Mouse (Mus musculus) ovary, postnatal 14 days (tissue): ENCODE measurements around the gene Efcab2.
A peak's percentile ranks its signal among the peaks of the same experiment; 100 is the strongest.

Experiments
- DNase-seq: peaks from one replicate; pipeline ENCODE4 v3.0.0; 2022; ENCODE audit warnings: low spot score

Gene Efcab2

DNA sequence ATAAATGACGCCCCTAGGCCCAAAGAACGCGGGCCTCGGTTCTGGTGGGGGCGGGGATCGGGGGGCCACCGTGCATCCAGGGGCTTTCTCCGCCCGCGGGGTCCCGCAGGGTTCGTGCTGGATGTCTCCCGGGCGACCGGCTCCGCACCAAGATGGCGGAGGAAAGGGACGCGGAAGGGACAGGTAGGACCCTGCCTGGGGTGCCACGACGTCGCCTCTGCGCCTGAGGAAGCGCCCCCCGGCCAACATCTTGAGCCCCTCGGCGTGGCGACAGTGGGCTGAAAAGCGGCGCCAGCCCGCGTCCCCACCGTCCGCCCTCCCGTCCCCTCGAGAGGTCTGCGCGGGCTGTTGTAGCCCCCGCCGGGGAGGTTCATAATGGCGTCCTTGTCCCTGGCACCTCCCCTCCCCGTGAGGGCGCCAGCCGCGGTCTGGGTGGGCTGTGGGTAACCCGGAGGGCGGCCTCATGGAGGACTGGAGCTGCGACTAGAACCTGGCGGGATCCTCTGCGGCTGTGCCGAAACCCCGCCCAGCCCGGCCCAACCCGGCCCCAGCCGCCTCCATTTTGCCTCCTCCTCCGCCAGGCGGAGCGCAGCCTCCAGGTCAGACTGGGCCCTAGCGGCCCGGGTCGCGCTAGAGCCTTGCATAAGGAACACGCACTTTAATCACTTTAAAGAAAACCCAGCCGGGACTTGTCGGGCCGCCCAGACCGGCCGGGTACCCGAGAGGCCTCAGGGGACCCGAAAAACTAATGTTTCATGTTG, at the start of gene Efcab2:
Efcab2 (plus strand) TSS at position 135 of the 761 bp plus-strand sequence.
- peak; percentile 81 for DNase-seq

DNA sequence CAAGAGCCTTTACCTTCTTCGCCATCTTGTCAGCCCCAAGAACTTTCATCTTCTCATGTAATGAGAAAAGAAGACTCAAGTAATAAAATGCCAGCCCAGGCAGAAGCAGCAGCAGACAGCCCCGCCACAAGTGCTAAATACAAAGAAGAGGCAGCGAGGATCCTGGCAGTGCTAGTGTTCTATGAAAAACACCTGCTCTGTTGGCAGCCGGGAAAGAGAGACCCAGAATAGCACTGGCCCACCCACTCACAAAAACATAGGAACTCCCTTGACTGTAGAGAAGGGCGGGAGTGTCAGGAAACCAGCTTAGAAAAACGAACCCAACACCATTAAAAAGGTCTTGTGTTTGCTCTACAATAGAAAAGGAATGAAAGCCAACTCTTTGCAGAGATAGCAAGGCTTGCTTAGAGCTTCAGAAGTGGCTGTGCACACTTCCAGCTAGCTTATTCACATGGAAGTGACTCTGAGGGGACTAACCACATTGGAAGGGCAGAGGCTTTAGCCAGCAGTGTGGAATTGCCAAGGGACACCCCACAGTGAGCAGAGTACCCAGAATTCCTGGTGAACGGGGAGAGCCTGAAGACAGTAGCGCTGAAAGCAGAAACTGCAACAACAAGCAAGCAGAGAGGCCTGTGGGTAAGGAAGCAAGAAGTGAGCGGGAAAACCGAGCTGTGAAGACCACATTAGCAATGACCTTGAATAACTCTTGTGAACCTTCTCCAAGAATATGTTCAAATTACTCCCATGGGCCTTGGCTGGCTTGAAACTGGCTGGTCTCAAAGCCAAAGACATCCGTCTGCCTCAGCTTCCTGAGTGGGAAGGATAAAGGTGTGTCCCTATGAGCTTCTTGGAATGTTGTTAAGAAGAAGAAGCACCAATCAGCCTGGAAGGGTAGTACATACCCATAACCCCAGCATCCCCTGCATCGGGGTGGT, 47.8 kb upstream of the Efcab2 start:
- no peak for DNase-seq

DNA sequence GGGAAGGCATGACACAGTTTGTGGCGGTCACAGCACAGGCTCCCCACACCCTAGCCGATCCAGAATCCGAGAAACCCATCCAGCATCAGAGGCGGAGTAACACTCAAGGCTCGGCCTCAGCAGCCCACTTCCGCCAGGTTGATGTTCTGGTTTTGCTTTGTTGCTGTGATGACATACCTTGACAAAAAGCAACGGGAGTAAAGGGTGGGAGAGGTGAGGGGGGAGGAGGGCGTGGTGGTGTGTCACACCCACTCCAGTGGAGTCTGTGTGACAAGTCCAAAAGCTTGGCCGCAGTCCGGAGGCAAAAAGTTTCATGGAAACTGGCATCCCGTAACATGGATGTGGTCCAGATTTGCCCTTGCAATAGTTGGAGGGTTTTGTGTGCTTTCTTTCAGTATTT, 45.6 kb upstream of the Efcab2 start:
- DNase-seq = no peak

DNA sequence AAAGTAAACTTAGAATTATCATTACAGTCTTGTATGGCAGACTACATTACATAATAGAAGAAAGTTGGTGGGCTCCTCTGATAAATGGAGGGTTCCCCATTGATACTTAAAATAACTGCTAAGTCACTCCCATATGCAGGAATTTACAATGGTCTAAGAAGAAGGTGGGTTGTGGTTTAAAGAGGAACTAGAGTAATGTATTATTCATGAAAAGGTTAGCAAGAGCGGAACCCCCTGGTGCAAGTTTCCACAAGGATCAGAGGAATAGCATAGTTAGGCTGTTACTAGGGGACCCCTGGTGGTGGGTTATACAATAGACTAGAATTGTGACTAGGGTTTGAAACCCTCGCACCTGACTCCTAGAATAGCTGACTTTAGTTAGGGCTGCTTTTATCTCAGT, 45.2 kb upstream of the Efcab2 start:
- no peak for DNase-seq

DNA sequence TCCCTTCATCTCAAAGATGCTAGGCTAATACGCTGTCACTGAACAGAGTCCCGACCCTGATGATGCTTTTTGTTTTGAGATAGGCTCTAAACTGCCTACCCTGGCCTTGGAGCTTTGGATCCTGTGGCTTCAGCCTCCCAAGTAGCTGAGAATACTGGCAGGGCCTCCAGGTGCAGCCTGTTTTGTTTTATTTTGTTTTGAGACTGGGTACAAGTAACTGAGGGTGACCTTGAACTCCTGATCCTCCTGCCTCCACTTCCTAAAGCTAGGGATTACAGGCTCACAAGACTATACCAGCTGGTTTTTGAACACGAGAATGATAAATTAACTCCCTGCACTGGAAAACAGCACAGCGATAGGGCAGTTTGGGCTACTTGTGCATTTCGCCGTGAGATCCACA, 40.7 kb upstream of the Efcab2 start:
- DNase-seq = no peak

DNA sequence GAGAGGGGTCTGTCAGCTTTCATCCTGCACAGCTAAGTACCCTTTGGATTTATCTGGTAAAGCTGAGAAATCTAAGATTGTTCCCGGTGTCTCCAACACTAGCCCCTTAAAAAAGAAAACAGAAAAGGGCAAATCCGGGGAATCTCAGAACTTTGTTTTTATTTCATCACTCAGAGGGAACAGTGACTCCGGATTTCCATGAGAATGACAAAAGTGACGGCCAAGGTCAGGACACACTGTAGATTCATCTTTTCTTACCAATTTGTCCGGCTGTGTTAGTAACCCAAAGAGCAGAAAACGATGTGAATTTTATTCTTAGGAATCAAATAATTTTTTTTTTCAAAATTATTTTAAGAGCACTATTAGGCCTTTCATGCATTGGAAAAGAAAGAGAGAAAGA, 37.8 kb upstream of the Efcab2 start:
- DNase-seq = no peak

DNA sequence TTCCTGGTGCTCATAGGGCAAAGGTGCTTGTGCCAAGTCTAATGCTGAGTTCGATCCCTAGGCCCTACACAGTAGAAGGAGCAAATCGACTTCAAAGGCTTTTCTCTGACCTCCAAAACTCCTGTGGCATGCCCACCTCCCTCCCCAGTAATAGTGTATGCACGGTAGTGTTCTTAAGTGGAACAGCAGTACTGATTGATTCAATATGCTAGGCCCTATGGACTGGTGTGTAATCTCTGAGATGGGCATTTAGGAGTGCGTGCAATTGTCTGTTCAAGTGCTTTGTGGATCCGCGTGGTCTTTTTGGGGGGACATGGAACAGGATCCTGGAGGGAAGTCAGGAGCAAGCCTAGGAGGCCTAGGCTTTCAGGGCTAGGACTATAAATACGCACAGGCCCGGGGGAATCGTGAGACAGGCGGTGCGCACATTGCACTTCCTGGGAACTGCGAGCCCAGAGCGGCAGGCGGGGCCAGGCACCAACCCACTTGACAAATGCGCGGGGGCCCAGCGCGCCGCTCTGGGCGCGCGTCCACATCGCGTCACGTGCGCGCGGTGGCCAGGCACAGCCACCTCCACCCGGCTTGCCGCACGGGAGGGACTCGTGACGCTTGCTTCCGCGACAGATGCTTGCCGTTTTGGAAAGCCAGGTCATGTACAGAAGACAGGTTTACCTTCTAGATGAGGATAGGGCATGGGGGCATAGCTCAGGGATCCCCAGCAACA, 37.2 kb upstream of the Efcab2 start:
- peak; percentile 83 for DNase-seq

DNA sequence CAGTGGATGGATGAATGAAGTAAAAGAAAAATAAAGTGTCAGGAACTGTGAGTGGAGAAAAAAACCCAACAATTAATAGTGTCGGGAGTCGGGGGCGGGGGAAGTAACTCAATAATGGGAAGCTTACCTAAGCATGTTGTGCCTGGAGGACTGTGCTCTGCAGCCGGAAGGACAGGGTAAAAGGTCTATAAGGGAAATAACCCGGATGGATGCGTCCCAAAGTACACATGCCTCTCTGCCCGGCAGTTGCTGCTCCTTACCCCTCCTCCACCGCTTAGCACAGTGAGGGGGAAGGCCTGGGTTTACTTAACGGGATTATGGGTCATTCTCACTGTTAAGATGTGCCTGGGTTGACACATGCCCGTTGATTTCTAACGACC, 36.6 kb upstream of the Efcab2 start:
- DNase-seq = peak; percentile 21

DNA sequence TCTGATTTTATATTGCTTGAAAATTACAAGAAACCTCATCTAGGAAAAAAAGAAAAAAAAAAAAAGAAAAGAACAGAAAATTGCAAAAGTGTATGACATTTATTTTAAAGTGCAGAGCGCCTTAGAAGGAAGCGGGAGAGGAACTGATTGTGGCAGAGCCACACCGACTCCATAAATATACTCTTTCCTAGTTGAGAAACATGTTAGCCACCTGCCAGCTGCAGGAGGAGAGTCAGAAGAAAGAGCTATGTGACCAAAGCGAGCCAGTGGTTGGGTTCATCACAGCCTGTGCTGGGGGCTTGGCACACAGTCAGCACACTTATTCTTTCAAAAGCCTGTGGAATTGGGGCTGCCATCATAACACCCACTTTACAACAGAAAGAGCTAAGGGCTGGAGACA, 33.2 kb upstream of the Efcab2 start:
- DNase-seq = no peak

DNA sequence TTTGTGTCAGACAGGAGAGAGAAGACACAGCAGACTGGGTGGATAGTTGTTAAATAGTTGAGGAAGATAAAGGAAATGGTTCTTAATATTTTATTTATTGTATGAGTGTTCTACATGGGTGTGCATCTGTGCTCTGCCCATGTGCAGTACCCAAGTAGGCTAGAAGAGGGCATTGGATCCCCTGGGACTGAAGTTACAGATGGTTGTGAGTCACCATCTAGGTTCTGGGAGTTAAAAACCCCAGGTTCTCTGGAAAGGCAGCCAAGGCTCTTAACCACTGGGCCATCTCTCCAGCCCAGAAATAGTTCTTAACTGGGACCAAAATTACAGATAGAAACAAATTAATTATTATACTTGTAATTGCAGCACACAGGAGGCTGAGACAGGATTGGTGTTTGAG, 30.5 kb upstream of the Efcab2 start:
- no peak for DNase-seq

DNA sequence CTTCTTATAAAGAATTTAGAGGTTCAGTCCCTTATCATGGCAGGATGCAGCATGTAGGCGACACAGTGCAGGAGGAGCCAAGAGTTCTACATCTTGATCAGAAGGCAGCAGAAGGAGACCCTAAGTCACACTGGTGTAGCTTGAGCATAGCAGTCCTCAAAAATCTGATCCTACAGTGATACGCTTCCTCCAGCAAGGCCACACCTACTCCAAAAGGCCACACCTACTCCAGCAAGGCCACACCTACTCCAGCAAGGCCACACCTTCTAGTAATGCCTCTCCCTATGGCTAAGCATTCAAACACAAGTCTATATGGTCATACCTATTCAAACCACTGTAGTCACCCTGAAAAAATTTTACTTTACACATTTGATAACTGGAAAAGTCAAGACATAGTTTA, 29.8 kb upstream of the Efcab2 start:
- no peak for DNase-seq

DNA sequence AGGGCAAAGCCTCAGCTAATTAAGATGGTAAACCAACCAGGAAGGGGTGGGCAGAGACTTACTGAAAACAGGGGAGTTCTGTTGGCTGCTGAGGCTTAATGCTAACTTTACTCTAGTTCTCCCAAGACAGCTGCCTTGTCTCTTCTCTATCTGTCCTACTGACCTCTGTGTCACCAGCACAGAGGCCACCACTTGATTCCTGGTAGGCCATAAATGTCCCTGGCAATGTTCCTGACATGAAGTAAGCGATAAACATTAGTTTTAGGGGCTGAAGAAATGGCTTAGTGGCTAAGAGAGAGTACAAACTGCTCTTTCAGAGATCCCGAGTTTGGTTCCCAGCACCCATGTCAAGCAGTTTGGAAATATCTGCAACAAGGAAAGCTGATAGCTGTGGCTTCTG, 29.0 kb upstream of the Efcab2 start:
- no peak for DNase-seq

DNA sequence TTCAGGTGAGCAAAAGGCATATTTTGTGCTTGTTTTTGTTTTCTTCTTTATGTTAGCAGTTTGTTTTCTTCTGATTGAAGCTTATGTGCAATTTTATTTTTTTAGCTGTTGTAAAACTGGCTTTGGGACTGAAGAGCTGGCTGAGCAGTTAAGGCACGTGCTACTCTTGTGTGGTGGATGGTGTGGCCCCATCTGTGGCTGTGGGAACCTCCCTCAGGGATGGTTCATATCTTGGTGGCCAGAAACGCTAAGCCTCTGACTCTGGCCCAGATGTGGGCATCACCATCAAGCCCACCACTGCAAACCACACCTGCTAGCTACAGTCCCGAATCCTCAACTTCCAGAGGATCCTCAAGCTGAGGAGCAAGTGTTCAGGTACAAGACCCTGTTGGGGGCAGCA, 27.8 kb upstream of the Efcab2 start:
- DNase-seq = no peak

DNA sequence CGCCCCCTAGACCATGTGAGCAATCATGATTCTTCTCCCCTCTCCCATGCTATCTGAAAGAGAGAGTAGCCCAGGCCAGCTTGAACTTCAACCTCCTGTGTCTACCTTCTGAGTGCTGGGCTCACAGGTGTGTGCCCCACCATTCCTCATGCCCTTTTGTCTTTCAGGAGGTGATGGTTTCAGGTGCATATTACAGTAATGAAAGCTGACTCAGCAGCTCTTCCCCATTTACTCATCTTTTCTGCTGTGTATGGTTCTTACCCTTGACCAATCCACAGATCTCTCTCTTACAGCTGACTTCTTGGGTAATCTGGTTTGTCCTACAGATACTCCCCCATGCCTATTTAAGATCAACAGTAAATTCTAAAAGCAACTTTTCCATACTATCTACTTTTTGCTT, 26.7 kb upstream of the Efcab2 start:
- DNase-seq = no peak

DNA sequence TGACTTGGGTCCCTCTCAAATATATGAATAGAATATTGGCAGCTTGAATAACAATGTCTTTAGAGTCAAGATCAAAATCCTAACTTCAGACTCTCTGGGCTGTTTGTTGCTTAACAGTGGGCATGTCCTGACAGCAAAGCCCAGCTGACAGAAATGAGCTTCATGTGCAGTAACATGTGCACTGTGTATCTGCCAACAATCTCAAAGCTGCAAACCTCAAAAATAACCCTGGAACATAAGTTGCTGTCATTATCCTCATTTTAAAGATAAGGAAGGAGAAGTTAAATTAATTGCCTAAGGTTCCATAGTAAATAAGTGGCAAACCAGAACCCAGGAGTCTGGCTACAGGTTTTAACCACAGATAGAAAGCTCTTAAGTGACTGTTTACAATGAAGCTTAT, 23.7 kb upstream of the Efcab2 start:
- no peak for DNase-seq

DNA sequence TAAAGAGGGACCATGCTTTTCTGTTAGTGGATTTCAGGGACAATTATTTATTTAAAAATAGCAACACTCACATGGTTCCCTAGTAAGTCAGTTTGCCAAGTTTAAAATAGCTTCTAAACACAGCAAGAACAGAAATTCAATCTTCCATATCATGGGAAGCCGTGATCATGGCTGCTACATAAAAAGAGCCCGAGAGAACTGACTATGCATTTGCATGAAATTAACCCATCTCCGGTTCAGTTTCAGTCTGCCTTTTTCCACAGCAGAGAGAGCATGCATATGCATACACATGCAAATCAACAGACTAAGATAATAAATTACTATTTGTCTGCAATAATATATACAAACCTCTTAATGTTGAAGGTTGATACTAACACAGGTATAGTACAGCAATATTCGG, 17.1 kb upstream of the Efcab2 start:
- no peak for DNase-seq

DNA sequence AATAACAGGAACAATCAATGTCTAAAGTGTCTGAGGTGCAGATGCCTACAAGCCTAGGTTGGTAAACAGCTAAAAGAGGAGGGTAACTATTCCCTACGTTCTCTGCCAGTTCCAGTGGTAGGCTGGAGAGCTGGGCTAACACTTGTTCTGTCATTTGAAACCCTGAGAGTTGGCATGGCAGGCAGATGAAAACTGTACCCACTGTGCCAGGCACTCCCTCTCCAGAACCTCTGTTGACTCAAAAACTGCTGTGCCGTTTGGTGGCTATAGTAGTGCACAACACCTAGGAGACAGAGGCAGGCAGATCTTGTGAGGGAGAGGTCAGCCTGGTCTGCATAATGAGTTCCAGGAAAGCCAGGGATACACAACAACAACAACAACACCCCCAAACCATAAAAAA, 16.5 kb upstream of the Efcab2 start:
- no peak for DNase-seq

DNA sequence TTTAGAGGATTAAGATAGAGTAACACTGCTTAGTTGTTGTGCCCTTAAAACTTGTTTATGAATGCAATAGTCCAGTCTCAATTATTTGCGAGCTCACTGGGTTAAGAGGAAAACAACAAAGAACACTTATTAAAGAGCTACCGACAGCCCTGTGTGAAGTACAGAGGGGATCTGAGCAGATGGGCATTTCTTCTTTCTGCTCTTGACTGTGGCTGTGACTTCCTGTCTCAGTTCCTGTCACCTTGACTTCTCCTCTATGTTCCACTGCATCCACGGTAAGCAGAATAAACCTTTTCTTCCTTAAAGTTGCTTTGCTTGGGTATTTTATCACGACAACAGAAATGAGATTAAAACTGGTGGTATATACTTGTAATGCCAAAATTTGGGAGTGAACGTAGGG, 12.9 kb upstream of the Efcab2 start:
- DNase-seq = no peak

DNA sequence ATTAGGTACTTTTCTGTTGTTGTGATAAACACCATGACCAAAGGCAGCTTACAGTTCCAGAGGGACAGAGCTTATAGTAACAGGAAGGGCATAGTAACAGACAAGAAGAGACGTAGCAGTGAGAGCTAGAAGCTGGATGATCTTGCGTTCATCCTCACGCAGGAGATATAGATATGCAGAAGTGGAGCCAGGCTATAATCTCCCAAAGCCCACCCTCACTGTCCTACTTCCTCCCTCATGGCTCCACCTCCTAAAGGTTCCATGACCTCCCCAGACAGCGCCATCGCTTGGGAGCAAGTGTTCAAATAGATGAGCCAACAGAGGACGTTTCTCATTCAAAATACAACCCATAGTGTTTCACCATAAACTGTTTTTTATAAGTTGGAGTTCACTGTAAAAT, 10.8 kb upstream of the Efcab2 start:
- no peak for DNase-seq

DNA sequence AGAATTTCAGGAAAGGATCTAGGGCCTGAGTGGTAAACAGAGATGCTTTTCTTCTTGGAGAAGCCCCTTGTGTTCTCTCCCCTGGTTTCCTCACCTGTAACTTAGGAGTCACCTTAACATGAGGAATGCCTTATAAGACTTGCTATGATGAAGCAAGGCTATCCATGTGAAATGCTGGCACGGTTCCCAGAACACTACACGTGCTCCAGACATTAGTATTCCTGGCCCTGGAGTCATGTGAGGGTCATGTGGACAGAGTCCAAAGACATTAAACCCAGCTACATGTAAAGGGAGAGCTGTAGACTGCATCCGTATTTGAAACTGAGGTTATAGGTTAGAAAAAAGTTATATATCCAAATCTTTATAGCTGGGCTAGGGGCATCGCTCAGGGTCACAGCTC, 9.5 kb upstream of the Efcab2 start:
- DNase-seq = no peak

DNA sequence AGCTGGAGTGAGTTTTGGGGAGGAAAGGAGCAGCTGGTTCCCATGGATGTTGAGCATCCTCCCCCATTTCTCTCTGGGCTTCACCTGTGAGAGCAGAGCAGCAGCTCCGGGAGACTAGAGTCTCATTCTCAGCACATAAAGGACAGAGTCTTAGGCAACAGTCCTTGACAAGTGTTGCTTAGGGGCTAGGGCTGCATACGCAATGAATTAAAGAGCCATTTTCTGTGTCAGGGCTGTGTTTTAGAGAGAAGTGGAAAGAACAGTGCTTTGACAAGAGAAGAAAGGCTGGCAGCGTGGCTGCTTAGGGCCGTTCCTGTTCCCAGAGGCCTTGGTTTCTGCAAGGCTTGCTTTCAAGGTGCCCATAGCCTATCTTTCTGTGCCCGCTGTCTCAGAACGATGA, 6.0 kb upstream of the Efcab2 start:
- no peak for DNase-seq

DNA sequence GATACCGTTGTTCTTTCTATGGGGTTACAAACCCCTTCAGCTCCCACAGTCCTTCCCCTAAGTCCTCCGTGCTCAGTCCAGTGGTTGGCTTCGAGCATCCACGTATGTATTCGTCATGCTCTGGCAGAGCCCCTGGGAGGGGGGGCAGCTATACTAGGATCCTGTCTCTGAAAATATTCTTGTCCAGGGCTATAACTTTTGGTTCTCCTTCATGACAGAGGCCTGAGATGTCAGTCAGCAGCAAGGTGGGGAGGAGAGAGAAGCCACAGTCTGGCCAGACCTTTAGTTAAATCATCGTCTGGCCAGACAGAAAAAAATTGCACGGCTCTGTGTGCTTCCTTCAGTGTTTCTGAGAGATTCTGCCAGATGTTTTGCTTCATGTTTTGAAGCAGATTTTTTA, 5.2 kb upstream of the Efcab2 start:
- no peak for DNase-seq

DNA sequence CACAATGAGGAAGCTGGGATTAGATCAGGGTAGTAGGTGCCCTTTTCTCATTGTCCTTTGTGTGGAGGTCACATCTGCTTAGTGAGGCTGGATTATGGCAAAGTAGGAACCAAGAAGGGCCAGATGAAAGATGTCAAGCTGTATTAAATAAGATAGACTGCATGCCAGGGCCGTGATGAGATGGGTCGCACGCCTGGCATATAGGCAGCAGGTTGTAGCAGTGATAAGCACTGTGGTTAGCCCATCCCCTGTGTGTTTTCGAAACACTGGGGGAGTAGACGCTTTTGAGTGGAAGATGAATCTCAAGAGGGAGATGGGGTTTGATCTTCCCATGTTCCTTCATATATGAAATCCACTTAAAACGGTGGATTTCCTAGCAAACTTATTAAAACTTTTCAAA, 3.9 kb upstream of the Efcab2 start:
- DNase-seq = no peak
